Mouse (Mus musculus): ENCODE data around the gene Slc25a25.

DNA sequence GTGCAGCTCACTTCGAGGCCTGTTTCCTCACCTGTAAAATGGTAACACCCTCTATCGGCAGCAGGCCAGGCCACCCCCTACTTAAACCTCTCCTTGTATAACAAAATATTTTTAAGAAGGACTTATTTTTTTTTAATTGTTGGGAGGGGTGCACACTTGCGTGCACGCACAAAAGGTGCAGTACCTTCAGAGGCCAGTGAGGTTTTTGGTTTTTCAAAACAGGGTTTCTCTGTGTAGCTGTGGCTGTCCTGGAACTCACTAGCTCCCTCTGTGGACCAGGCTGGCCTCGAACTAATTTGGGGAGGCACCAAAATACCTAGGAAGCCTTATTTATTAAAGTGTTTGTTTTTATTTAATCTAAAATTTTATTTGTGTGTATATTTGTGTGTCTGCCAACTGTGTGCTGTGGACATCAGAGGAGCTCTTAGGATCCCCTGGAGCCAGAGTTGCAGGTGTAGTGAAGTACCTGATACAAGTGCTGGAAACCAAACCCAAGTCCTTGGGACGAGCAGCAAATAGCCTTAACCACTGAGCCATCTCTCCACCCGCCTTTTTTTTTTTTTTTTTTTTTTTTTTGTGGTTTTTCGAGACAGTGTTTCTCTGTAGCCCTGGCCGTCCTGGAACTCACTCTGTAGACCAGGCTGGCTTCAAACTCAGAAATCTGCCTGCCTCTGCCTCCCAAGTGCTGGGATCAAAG, 32.1 kb upstream of the Slc25a25 start:
- TF ChIP-seq POLR2A (IDR thresholded peaks at IDR 0.05; ENCODE audit: insufficient read depth, low read length) (no peak), CTCF (IDR thresholded peaks at IDR 0.05; ENCODE audit: low read depth, low read length) (peak; percentile 25), EP300 (IDR thresholded peaks at IDR 0.05; ENCODE audit: insufficient read depth, low read depth, low read length) (no peak)
